Mouse (Mus musculus): ENCODE measurements around the gene Vpreb3. TPM values are rescaled to one million over a fixed set of nuclear protein-coding genes. Genes with fewer than 3 reads are reported as not detected.

Gene Vpreb3
- total RNA-seq, 2 experiments from 2014 or later: 0.53 to 0.71 TPM

- DNase-seq (ENCODE audit: low spot score in 2 of 2): no peak
These were observed 11.5 kb upstream of the Vpreb3 start for GRCm38 (mm10) chr10:75931311-75931710.

GRCm38 (mm10) chr10:75932081-75932678 is 10.7 kb upstream of the Vpreb3 start:
- peak in 1 of 2 experiments; percentile 28 for DNase-seq (ENCODE audit: low spot score in 2 of 2)

- no peak for DNase-seq (ENCODE audit: low spot score in 2 of 2)
These were observed 10.0 kb upstream of the Vpreb3 start, which contains the start of gene Chchd10 for GRCm38 (mm10) chr10:75932891-75933290. Chchd10 (plus strand) TSS chr10:75933130.

GRCm38 (mm10) chr10:75934991-75935390 is 7.9 kb upstream of the Vpreb3 start:
- no peak for DNase-seq (ENCODE audit: low spot score in 2 of 2)

GRCm38 (mm10) chr10:75935680-75936541 is 6.9 kb upstream of the Vpreb3 start, which contains the start of gene Mmp11:
Mmp11 (minus strand) TSS chr10:75936496.
- DNase-seq (ENCODE audit: low spot score in 2 of 2): peak; percentile 33 to 64

- no peak for DNase-seq (ENCODE audit: low spot score in 2 of 2)
These were observed 5.8 kb upstream of the Vpreb3 start for GRCm38 (mm10) chr10:75936909-75937667.

GRCm38 (mm10) chr10:75937851-75938643 is 4.8 kb upstream of the Vpreb3 start:
- DNase-seq (ENCODE audit: low spot score in 2 of 2): no peak

- DNase-seq (ENCODE audit: low spot score in 2 of 2): no peak
These were observed 3.2 kb upstream of the Vpreb3 start for GRCm38 (mm10) chr10:75939481-75940234.

GRCm38 (mm10) chr10:75940520-75940919 is 2.3 kb upstream of the Vpreb3 start, which contains the start of gene Gm867:
Gm867 (minus strand) TSS chr10:75940672.
- DNase-seq (ENCODE audit: low spot score in 2 of 2): no peak

- DNase-seq (ENCODE audit: low spot score in 2 of 2): no peak
These were observed 1.6 kb upstream of the Vpreb3 start for GRCm38 (mm10) chr10:75941042-75941824.

GRCm38 (mm10) chr10:75944066-75944772 is 1.4 kb downstream of the Vpreb3 start:
- DNase-seq (ENCODE audit: low spot score in 2 of 2): no peak

GRCm38 (mm10) chr10:75945213-75945612 is 2.4 kb downstream of the Vpreb3 start:
- no peak for DNase-seq (ENCODE audit: low spot score in 2 of 2)

GRCm38 (mm10) chr10:75945896-75946295 is 3.0 kb downstream of the Vpreb3 start:
- DNase-seq (ENCODE audit: low spot score in 2 of 2): no peak

GRCm38 (mm10) chr10:75948079-75948478 is 5.2 kb downstream of the Vpreb3 start:
- DNase-seq (ENCODE audit: low spot score in 2 of 2): no peak

- DNase-seq (ENCODE audit: low spot score in 2 of 2): no peak
These were observed 6.5 kb downstream of the Vpreb3 start for GRCm38 (mm10) chr10:75949053-75950045.

GRCm38 (mm10) chr10:75950791-75951210 is 7.9 kb downstream of the Vpreb3 start:
- no peak for DNase-seq (ENCODE audit: low spot score in 2 of 2)

- no peak for DNase-seq (ENCODE audit: low spot score in 2 of 2)
These were observed 8.7 kb downstream of the Vpreb3 start for GRCm38 (mm10) chr10:75951424-75952050.
